Mouse (Mus musculus): ENCODE data around the gene Krt27.

GRCm38 (mm10) chr11:99399956-99400549 is 49.1 kb upstream of the Krt27 start:
- TF ChIP-seq CTCF (IDR thresholded peaks at IDR 0.05; ENCODE audit: low read depth): no peak
- TF ChIP-seq EP300 (IDR thresholded peaks at IDR 0.05; ENCODE audit: low read depth): no peak

Measured in liver, postnatal 0 days (tissue).